Mouse (Mus musculus) adipose tissue, adult 10 weeks (tissue): ENCODE measurements around the gene Syn2. TPM values are rescaled to one million over a fixed set of nuclear protein-coding genes. Genes with fewer than 3 reads are reported as not detected.

Experiments used
- polyA plus RNA-seq: library from polyadenylated mRNA; stranded (reverse); fragments of 350-450 nt; fragmentation: Illumina TruSeq; extraction: RNeasy Lipid Tissue Mini Kit (QIAGEN cat#74804); gene quantifications from one replicate; pipeline ENCODE4 v1.2.3, GENCODE M21; 2014; ENCODE audit warnings: low read depth, low replicate concordance

The Syn2 gene
- polyA plus RNA-seq = 15.7 TPM

GRCm38 (mm10) chr6:115134501-115135331 is at the start of gene Syn2:
Syn2 (plus strand) TSS chr6:115134902.

GRCm38 (mm10) chr6:115227043-115227442 is 92.3 kb downstream of the Syn2 start, which contains the start of gene Gm17482:
Gm17482 (plus strand) TSS chr6:115227343.

GRCm38 (mm10) chr6:115252099-115252873 is 117.6 kb downstream of the Syn2 start, which contains the start of gene Timp4:
Timp4 (minus strand) TSS chr6:115252205.

Other genes starting within 250 kb of the Syn2 start
- gene Vgll4, start 164.9 kb upstream of the Syn2 start, polyA plus RNA-seq = 60.8 TPM
- gene Tamm41, start 97.0 kb upstream of the Syn2 start, polyA plus RNA-seq = 16.0 TPM
- gene Gm17482, start 92.4 kb downstream of the Syn2 start, polyA plus RNA-seq = not detected
- gene Timp4, start 117.3 kb downstream of the Syn2 start, polyA plus RNA-seq = 85.8 TPM
- gene Pparg, start 226.0 kb downstream of the Syn2 start, polyA plus RNA-seq = 72.4 TPM